Mouse (Mus musculus) intestine, postnatal 0 days (tissue): ENCODE results near the gene Magi3. TPM values are rescaled to one million over a fixed set of nuclear protein-coding genes. Genes with fewer than 3 reads are reported as not detected.
A peak's percentile ranks its signal among the peaks of the same experiment; 100 is the strongest.

Experiments used
- ATAC-seq: fragments of 200-750 bp; cut with Nextera tagmentation; 2 replicates; pipeline ENCODE4 v1.8.0; 2017; ENCODE audit warnings: mild to moderate bottlenecking, moderate TSS enrichment, moderate library complexity
- H3K27ac ChIP-seq: fragments of 300-500 bp; sonication (generic); 2 replicates; pipeline ENCODE4 v1.5.1; 2014; ENCODE audit warnings: mild to moderate bottlenecking, low read depth, low read length, moderate library complexity
- H3K27me3 ChIP-seq: fragments of 300-500 bp; sonication (generic); replicated peaks from 2 replicates; pipeline ENCODE4 v1.6.1; 2014; ENCODE audit warnings: low read length, mixed read lengths; ENCODE audit not compliant: control insufficient read depth, insufficient read depth
- H3K36me3 ChIP-seq: fragments of 300-500 bp; sonication (generic); 2 replicates; pipeline ENCODE4 v1.6.1; 2014; ENCODE audit warnings: mild to moderate bottlenecking, moderate library complexity; ENCODE audit not compliant: control insufficient read depth, insufficient read depth
- H3K4me1 ChIP-seq: fragments of 300-500 bp; sonication (generic); replicated peaks from 2 replicates; pipeline ENCODE4 v1.6.1; 2014; ENCODE audit warnings: antibody characterized with exemption, low read length, mixed read lengths; ENCODE audit not compliant: control insufficient read depth, insufficient read depth
- H3K4me2 ChIP-seq: fragments of 300-500 bp; sonication (generic); replicated peaks from 2 replicates; pipeline ENCODE4 v1.6.1; 2014; ENCODE audit warnings: low read depth, mild to moderate bottlenecking, moderate library complexity
- H3K4me3 ChIP-seq: fragments of 300-500 bp; sonication (generic); 2 replicates; pipeline ENCODE4 v1.5.1; 2014; ENCODE audit warnings: low read depth, low read length
- H3K9ac ChIP-seq: fragments of 300-500 bp; sonication (generic); 2 replicates; pipeline ENCODE4 v1.6.1; 2014; ENCODE audit warnings: mild to moderate bottlenecking, low read depth, low read length
- H3K9me3 ChIP-seq: fragments of 300-500 bp; sonication (generic); 2 replicates; pipeline ENCODE4 v1.6.1; 2016; ENCODE audit warnings: mixed run types; ENCODE audit not compliant: control insufficient read depth
- CTCF ChIP-seq: sonication (generic); IDR thresholded peaks from 2 replicates; pipeline ENCODE4 v1.5.1; 2016; ENCODE audit warnings: low read depth, mild to moderate bottlenecking, control low read depth, antibody characterized with exemption, moderate library complexity
- WGBS: fragments of 180-500 bp; shearing (Covaris S2); extraction: QIAGEN DNeasy Blood & Tissue Kit; methylation state at CpG from one replicate; pipeline ENCODE4 v1.1.7; 2014; 5-methylcytosine and 5-hydroxymethylcytosine counted together
- polyA plus RNA-seq: library from polyadenylated mRNA; unstranded; fragments of >200 nt; fragmentation: Nextera tagmentation; extraction: Ambion mirVana; gene quantifications from 2 replicates; pipeline ENCODE4 v1.2.1, GENCODE M21; 2015

Magi3 gene
- polyA plus RNA-seq, 1 experiment from 2014 or later = 4.6 TPM

DNA sequence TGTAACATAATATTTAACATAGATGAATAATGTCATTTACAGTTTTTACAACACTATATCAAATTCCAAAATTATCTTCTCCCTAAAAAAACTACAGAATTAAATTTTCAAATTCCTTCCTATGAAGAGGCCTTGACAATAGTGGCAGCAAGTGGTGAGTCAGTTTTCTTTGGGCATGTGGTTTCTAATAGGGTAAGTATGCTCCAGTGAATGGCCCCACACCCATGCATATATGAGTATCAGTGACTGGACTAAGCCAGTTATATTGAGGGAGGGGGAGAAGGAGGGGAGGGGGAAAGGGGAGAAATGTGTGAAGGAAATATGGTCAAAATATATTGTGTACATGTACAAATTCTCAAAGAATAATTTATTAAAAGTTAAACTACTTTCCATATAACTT is 37.5 kb downstream of the Magi3 start:
- H3K9ac ChIP-seq = no peak overlapping the region
- H3K27ac ChIP-seq = no peak overlapping the region
- no peaks in the 10 kb centered on the region for H3K27me3 ChIP-seq
- ATAC-seq = no peak
- no peak overlapping the region for H3K4me3 ChIP-seq
- H3K4me2 ChIP-seq = no peak overlapping the region
- H3K9me3 ChIP-seq = no peaks in the 10 kb centered on the region
- no peaks in the 10 kb centered on the region for H3K4me1 ChIP-seq
- H3K36me3 ChIP-seq = peaks cover 6% of the 10 kb centered on the region
- no peak for TF ChIP-seq CTCF

DNA sequence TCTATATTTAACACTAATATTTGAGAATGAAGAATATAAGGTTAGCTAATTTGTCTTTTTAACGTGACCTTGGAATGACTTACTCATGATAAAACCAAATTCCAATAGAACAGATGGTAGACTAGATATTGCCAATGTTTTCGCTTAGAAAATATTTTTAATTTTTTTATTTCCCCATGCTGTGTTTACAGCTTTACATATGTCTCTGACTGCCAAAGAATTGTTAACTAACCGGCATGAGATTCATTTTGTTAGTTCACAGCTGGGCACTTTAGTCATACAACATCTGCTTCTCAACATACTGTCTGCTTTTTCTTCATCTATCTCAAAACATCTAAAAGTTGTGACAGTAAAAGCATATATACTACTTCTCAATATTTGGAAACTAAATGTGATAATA is 58.8 kb downstream of the Magi3 start:
- Histone ChIP-seq H3K4me2 (no peak overlapping the region), H3K27ac (no peak overlapping the region), H3K36me3 (no peaks in the 10 kb centered on the region), H3K4me3 (no peak overlapping the region), H3K27me3 (no peaks in the 10 kb centered on the region), H3K4me1 (no peaks in the 10 kb centered on the region), H3K9me3 (no peaks in the 10 kb centered on the region), H3K9ac (no peak overlapping the region)
- ATAC-seq = no peak
- 75% methylated on average over 3 of the region's 3 CpGs for WGBS
- TF ChIP-seq CTCF = no peak

DNA sequence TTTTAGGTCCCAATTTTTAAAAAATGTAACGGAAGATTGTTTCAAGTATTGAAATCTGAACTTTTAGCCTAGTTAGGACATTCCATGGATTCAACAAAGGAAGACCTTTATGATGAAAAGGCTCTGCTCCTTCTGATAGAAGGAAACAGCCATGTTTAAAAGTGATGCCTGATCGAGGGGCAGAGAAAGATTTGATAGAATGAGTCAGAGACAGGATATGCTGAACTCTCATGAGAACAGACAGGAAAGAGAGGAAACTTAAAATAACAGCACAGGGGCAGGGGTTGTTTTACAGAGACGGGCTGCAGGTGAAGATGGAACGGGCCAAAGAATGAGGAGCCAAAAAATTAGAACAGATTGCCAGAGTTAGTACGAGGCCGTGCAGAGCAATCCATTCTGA is 59.6 kb downstream of the Magi3 start:
- Histone ChIP-seq H3K9me3 (no peaks in the 10 kb centered on the region), H3K9ac (no peak overlapping the region), H3K36me3 (no peaks in the 10 kb centered on the region), H3K27ac (no peak overlapping the region), H3K4me1 (no peaks in the 10 kb centered on the region), H3K4me2 (no peak overlapping the region), H3K4me3 (no peak overlapping the region), H3K27me3 (no peaks in the 10 kb centered on the region)
- TF ChIP-seq CTCF = no peak
- WGBS = 84% methylated on average over 6 of the region's 6 CpGs
- ATAC-seq = no peak

DNA sequence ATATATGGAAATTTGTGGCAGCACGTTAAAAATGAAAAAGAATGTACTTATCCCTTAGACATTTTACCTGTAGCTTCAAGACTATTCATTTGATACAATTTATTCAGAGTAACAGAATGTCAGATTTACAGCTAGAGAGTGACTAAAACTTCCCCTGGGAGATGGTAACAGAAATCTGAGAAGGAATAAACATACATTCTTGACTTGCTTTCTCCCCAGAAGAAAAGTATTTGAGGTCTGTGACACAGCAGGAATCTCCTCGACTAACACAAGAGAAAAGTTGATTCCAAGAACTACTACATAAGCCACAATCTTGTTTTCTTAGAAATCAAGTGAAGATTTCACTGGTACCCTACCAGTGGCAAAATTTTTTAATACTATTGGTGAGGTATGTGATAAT is 70.0 kb downstream of the Magi3 start:
- H3K9ac ChIP-seq = no peak overlapping the region
- no peaks in the 10 kb centered on the region for H3K4me1 ChIP-seq
- H3K27me3 ChIP-seq = no peaks in the 10 kb centered on the region
- WGBS = 60% methylated on average over 2 of the region's 2 CpGs
- H3K4me3 ChIP-seq = no peak overlapping the region
- H3K27ac ChIP-seq = no peak overlapping the region
- H3K36me3 ChIP-seq = no peaks in the 10 kb centered on the region
- no peak for TF ChIP-seq CTCF
- no peak overlapping the region for H3K4me2 ChIP-seq
- ATAC-seq = no peak
- no peaks in the 10 kb centered on the region for H3K9me3 ChIP-seq

DNA sequence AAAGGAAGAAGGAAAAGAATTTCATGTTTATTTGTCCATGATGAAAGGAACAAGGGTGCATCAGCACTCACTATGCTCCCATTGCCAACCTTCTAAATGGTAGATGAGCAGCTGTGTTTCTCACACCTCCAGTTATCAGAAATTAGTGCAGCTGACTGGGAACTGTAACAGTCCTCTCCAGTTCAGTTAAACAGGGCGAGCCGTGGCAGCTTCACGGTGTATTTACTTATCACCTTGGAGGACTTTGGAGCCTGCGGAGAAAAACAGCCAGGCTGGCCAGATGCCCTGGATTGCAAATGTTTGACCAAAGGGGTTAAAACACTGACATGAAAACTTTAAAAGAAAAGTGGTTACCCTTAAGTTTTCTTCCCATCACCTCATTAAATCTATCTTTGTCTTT is 77.8 kb downstream of the Magi3 start:
- H3K36me3 ChIP-seq = no peaks in the 10 kb centered on the region
- H3K27ac ChIP-seq = 0 out of 2 replicates have a peak overlapping the region, but pooled peaks have one; percentile 46
- WGBS = 13% methylated on average over 4 of the region's 4 CpGs
- TF ChIP-seq CTCF = no peak
- H3K27me3 ChIP-seq = no peaks in the 10 kb centered on the region
- ATAC-seq = peak; percentile 90
- no peak overlapping the region for H3K4me3 ChIP-seq
- peak overlapping the region; percentile 24 for H3K4me2 ChIP-seq
- 0 out of 2 replicates have a peak, but pooled peaks cover 3% of the 10 kb centered on the region for H3K4me1 ChIP-seq
- no peaks in the 10 kb centered on the region for H3K9me3 ChIP-seq
- H3K9ac ChIP-seq = no peak overlapping the region

DNA sequence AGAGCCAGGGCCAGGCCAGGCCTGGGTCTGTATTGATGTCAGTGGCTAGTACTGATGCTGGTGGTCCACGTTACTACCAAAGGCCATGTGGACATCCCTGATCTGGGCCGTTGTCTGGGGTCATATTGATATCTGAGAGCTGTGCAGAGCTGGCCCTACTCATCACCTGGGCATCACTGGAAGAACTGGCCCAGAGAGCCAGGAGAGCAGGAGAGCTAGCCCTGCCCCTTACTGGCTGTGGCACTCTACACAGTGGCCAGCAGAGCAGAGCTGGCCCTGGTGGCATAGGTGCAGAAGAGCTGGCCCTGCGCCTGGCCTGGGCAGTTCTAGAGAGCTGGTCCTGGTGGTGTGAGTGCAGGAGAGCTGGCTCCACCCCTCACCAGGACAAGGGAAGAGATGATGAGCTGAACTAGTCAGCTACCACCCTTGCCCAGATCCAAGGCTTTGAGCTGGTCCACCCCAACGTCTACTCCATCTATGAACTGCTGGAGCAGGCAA is 81.2 kb downstream of the Magi3 start:
- Histone ChIP-seq H3K27me3 (no peaks in the 10 kb centered on the region), H3K9me3 (no peaks in the 10 kb centered on the region), H3K27ac (no peak overlapping the region), H3K4me3 (no peak overlapping the region), H3K36me3 (no peaks in the 10 kb centered on the region), H3K4me2 (no peak overlapping the region), H3K4me1 (0 out of 2 replicates have a peak, but pooled peaks cover 3% of the 10 kb centered on the region), H3K9ac (no peak overlapping the region)
- TF ChIP-seq CTCF = no peak
- ATAC-seq = no peak
- 90% methylated on average over 4 of the region's 4 CpGs for WGBS

DNA sequence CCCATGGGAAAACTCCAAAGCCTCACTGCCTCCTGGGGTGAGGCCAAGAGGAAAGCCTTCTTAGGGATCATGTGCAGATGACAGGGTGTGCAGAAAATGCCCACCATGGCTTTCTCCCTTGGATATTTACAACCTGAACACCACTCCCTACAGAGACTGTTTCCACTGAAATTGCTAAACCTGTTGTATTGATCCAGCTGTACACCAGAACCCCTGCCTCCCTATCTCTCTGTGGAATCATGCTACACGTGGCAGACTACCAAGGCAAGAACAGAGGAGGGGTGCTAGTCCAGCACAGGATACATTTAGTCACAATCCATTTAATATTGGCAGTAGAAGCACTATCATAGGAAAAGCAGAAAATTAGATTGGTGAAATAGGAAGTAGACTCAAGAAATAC is 94.5 kb downstream of the Magi3 start:
- no peak overlapping the region for H3K27ac ChIP-seq
- H3K4me2 ChIP-seq = no peak overlapping the region
- no peaks in the 10 kb centered on the region for H3K4me1 ChIP-seq
- H3K9ac ChIP-seq = no peak overlapping the region
- WGBS = 53% methylated on average over 1 of the region's 1 CpGs
- no peak for TF ChIP-seq CTCF
- no peak overlapping the region for H3K4me3 ChIP-seq
- H3K27me3 ChIP-seq = no peaks in the 10 kb centered on the region
- ATAC-seq = no peak
- H3K9me3 ChIP-seq = no peaks in the 10 kb centered on the region
- no peaks in the 10 kb centered on the region for H3K36me3 ChIP-seq
